Mouse (Mus musculus) ES-Bruce4 (cell line): Measurements from ENCODE around the gene Mcrip2.

Experiments used
- CTCF ChIP-seq: IDR thresholded peaks from one replicate; pipeline ENCODE4 v1.8.1; 2011; ENCODE audit warnings: low read depth, low read length
- EP300 ChIP-seq: IDR thresholded peaks from 2 replicates; pipeline ENCODE4 v1.6.1; 2011; ENCODE audit warnings: low read depth, low read length; ENCODE audit not compliant: insufficient read depth
- POLR2A ChIP-seq: IDR thresholded peaks from one replicate; pipeline ENCODE4 v1.8.1; 2011; ENCODE audit warnings: low read length; ENCODE audit not compliant: insufficient read depth

GRCm38 (mm10) chr17:25876347-25876915 lies 7.9 kb upstream of the Mcrip2 start:
- TF ChIP-seq POLR2A (no peak), CTCF (no peak), EP300 (no peak)
